Mouse (Mus musculus): ENCODE results near the gene Cdc42bpa.

The Cdc42bpa gene

GRCm38 (mm10) chr1:180191651-180192220 is 231.5 kb downstream of the Cdc42bpa start:
- CTCF ChIA-PET = interaction anchor here (0.6 kb wide), 1 partner anchor 33 kb away, joined by 4 read pairs; no protein-coding TSS in a partner anchor

- CTCF ChIA-PET = no interaction called here
Measured at GRCm38 (mm10) chr1:180192866-180193265, 232.6 kb downstream of the Cdc42bpa start.

GRCm38 (mm10) chr1:180193391-180193935 is 233.2 kb downstream of the Cdc42bpa start:
- CTCF ChIA-PET = no interaction called here

GRCm38 (mm10) chr1:180194048-180194447 is 233.8 kb downstream of the Cdc42bpa start:
- CTCF ChIA-PET = no interaction called here

GRCm38 (mm10) chr1:180194781-180195471 is 234.7 kb downstream of the Cdc42bpa start:
- CTCF ChIA-PET = interaction anchor here (1.4 kb wide), 1 partner anchor 15 kb away, joined by 4 read pairs; no protein-coding TSS in a partner anchor

GRCm38 (mm10) chr1:180195703-180196381 is 235.6 kb downstream of the Cdc42bpa start:
- CTCF ChIA-PET = interaction anchor here (1.4 kb wide), 1 partner anchor 16 kb away, joined by 4 read pairs; no protein-coding TSS in a partner anchor

- CTCF ChIA-PET = interaction anchor here (1.4 kb wide), 1 partner anchor 16 kb away, joined by 4 read pairs; no protein-coding TSS in a partner anchor
Measured at GRCm38 (mm10) chr1:180196508-180196907, 236.2 kb downstream of the Cdc42bpa start.

GRCm38 (mm10) chr1:180197956-180198355 is 237.7 kb downstream of the Cdc42bpa start:
- CTCF ChIA-PET = interaction anchor here (0.7 to 0.9 kb wide), 2 partner anchors 58 to 1036 kb away, joined by 3 read pairs; no protein-coding TSS in a partner anchor

- CTCF ChIA-PET = interaction anchor here (0.6 kb wide), 1 partner anchor 161 kb away, joined by 3 read pairs; no protein-coding TSS in a partner anchor
Measured at GRCm38 (mm10) chr1:180198959-180199714, 238.9 kb downstream of the Cdc42bpa start, which contains the start of gene Coq8a. Gene Coq8a, minus strand, starts transcription at chr1:180199602.

- CTCF ChIA-PET = no interaction called here
Measured at GRCm38 (mm10) chr1:180199715-180200050, 239.4 kb downstream of the Cdc42bpa start.

- CTCF ChIA-PET = no interaction called here
Measured at GRCm38 (mm10) chr1:180200722-180201121, 240.4 kb downstream of the Cdc42bpa start.

GRCm38 (mm10) chr1:180208370-180208769 is 248.1 kb downstream of the Cdc42bpa start:
- CTCF ChIA-PET = interaction anchor here (0.6 to 1.2 kb wide), 2 partner anchors 28 to 285 kb away, joined by 4 to 6 read pairs; no protein-coding TSS in a partner anchor

GRCm38 (mm10) chr1:180210031-180210432 is 249.8 kb downstream of the Cdc42bpa start:
- CTCF ChIA-PET = no interaction called here

- CTCF ChIA-PET = no interaction called here
Measured at GRCm38 (mm10) chr1:180210781-180211271, 250.6 kb downstream of the Cdc42bpa start.

GRCm38 (mm10) chr1:180212911-180213310 is 252.6 kb downstream of the Cdc42bpa start:
- CTCF ChIA-PET = no interaction called here

- CTCF ChIA-PET = interaction anchor here (1.0 kb wide), 1 partner anchor 39 kb away, joined by 3 read pairs; no protein-coding TSS in a partner anchor
Measured at GRCm38 (mm10) chr1:180215044-180215443, 254.8 kb downstream of the Cdc42bpa start.

All from spleen, embryonic (tissue).